Mouse (Mus musculus): ENCODE data around the gene Bahd1. TPM values are rescaled to one million over a fixed set of nuclear protein-coding genes. Genes with fewer than 3 reads are reported as not detected.

The Bahd1 gene
- 3.8 and 4.3 TPM in 2 replicates for polyA plus RNA-seq (2012; ENCODE audit: insufficient read depth, insufficient read length, missing spikeins)

- no peak within 1 kb of the TSS for H3K27ac ChIP-seq (replicated peaks; ENCODE audit: low read depth, low read length)
- peak within 1 kb of the TSS; percentile 50 for H3K4me3 ChIP-seq (ENCODE audit: insufficient read depth, low read depth, low read length)
- peaks cover 2% of the 10 kb centered on the region for H3K4me1 ChIP-seq (ENCODE audit: control insufficient read depth, insufficient read depth, insufficient read length, low read length)
Measured at GRCm38 (mm10) chr2:118899981-118900825, at the start of gene Bahd1. Gene Bahd1 (plus strand): TSS chr2:118900377.

- no peaks in the 10 kb centered on the region for H3K4me1 ChIP-seq (ENCODE audit: control insufficient read depth, insufficient read depth, insufficient read length, low read length)
- no peak overlapping the region for H3K4me3 ChIP-seq (ENCODE audit: insufficient read depth, low read depth, low read length)
- H3K27ac ChIP-seq (replicated peaks; ENCODE audit: low read depth, low read length): no peak overlapping the region
Measured at GRCm38 (mm10) chr2:118851756-118852155, 48.4 kb upstream of the Bahd1 start.

GRCm38 (mm10) chr2:118861454-118862339 lies 38.5 kb upstream of the Bahd1 start, which contains the start of gene Ivd:
Gene Ivd (plus strand): TSS chr2:118861954.
- Histone ChIP-seq H3K4me1 (ENCODE audit: control insufficient read depth, insufficient read depth, insufficient read length, low read length) (no peaks in the 10 kb centered on the region), H3K4me3 (ENCODE audit: insufficient read depth, low read depth, low read length) (peak within 1 kb of the TSS; percentile 89), H3K27ac (replicated peaks; ENCODE audit: low read depth, low read length) (peak within 1 kb of the TSS; percentile 40; the same call in 1 of the 2 replicates)

GRCm38 (mm10) chr2:118862340-118862675 lies 37.9 kb upstream of the Bahd1 start:
- Histone ChIP-seq H3K4me1 (ENCODE audit: control insufficient read depth, insufficient read depth, insufficient read length, low read length) (no peaks in the 10 kb centered on the region), H3K4me3 (ENCODE audit: insufficient read depth, low read depth, low read length) (peak overlapping the region; percentile 89), H3K27ac (replicated peaks; ENCODE audit: low read depth, low read length) (no peak overlapping the region)

DNA sequence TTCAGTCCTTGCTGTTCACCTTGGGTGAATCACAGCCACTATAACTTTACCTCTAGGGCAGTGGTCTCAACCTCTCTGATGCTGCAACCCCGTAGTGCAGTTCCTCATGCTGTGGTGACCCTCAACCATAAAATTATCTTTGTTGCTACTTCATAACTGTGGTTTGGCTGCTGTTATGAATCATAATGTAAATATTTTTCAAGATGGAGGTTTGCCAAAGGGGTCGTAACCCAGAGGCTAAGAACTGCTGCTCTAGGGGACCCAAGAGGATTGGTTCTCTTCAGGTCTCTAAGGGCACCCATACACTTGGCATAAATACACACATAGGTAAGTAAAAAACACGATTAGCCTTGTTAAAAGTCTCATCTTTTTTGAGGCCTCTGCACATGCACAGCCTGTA lies 29.6 kb upstream of the Bahd1 start:
- H3K4me1 ChIP-seq (ENCODE audit: control insufficient read depth, insufficient read depth, insufficient read length, low read length): no peaks in the 10 kb centered on the region
- H3K27ac ChIP-seq (replicated peaks; ENCODE audit: low read depth, low read length): no peak overlapping the region
- no peak overlapping the region for H3K4me3 ChIP-seq (ENCODE audit: insufficient read depth, low read depth, low read length)

DNA sequence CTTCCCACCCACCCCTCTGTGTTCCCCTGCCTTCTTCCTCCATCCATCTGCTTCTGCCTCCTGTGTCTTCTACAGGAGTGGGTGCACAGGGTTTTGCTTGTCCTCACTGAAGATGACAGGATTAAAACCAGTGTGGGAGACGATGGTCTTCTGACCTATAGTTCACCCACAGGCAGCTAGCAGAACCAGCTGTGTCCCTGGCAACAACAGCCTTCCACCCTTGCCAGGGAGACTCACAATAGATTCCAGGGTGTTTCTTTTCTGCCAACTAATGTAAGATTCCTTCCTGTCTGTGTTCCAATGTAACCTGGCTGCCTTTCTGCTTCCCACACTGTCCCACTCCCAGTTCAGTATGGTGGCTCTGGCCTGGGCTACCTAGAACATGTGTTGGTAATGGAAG lies 29.1 kb upstream of the Bahd1 start:
- Histone ChIP-seq H3K27ac (replicated peaks; ENCODE audit: low read depth, low read length) (no peak overlapping the region), H3K4me1 (ENCODE audit: control insufficient read depth, insufficient read depth, insufficient read length, low read length) (no peaks in the 10 kb centered on the region), H3K4me3 (ENCODE audit: insufficient read depth, low read depth, low read length) (no peak overlapping the region)

DNA sequence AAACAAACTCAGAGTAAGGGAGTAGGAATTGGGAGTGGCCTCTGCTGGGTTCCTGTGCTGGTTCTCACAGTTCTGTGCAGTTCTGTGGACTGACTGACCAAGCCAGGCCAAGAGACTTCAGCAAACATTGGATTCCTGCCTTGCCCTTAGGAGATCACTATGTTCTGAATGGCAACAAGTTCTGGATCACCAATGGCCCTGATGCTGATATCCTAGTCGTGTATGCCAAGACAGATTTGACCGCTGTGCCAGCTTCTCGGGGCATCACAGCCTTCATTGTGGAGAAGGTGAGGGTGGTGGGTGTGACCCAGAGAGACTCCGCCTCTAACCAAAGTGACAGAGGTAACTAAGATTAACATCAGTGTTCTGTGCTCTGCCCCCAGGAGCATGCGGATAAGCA lies 27.2 kb upstream of the Bahd1 start:
- Histone ChIP-seq H3K27ac (replicated peaks; ENCODE audit: low read depth, low read length) (no peak overlapping the region), H3K4me3 (ENCODE audit: insufficient read depth, low read depth, low read length) (no peak overlapping the region), H3K4me1 (ENCODE audit: control insufficient read depth, insufficient read depth, insufficient read length, low read length) (no peaks in the 10 kb centered on the region)

GRCm38 (mm10) chr2:118873890-118874430 lies 26.2 kb upstream of the Bahd1 start:
- H3K4me3 ChIP-seq (ENCODE audit: insufficient read depth, low read depth, low read length): no peak overlapping the region
- no peak overlapping the region for H3K27ac ChIP-seq (replicated peaks; ENCODE audit: low read depth, low read length)
- no peaks in the 10 kb centered on the region for H3K4me1 ChIP-seq (ENCODE audit: control insufficient read depth, insufficient read depth, insufficient read length, low read length)

DNA sequence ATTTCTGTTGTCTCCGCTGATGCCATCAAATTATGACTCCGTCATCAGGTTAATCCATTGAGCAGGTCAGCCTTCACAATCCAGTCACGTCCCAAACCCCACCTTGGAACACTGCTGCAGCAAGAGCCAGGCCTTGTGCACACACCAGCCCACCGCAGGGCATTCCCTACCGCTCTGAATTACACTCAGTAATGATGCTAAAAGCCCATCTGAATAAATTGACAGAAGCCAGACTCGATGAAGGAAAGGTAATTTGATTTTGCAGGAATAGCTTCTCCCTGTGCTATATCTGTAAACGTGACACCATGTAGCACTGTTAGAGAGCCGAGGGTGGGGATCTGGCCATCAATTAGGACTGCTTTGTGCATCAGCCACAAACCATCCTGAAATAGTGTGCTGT lies 24.9 kb upstream of the Bahd1 start:
- Histone ChIP-seq H3K4me1 (ENCODE audit: control insufficient read depth, insufficient read depth, insufficient read length, low read length) (no peaks in the 10 kb centered on the region), H3K4me3 (ENCODE audit: insufficient read depth, low read depth, low read length) (no peak overlapping the region)

GRCm38 (mm10) chr2:118876453-118876852 lies 23.7 kb upstream of the Bahd1 start:
- no peak overlapping the region for H3K27ac ChIP-seq (replicated peaks; ENCODE audit: low read depth, low read length)
- H3K4me1 ChIP-seq (ENCODE audit: control insufficient read depth, insufficient read depth, insufficient read length, low read length): no peaks in the 10 kb centered on the region
- H3K4me3 ChIP-seq (ENCODE audit: insufficient read depth, low read depth, low read length): no peak overlapping the region

More for the DNA sequence above, 24.9 kb upstream of the Bahd1 start:
- H3K27ac ChIP-seq (replicated peaks; ENCODE audit: low read depth, low read length): no peak overlapping the region

DNA sequence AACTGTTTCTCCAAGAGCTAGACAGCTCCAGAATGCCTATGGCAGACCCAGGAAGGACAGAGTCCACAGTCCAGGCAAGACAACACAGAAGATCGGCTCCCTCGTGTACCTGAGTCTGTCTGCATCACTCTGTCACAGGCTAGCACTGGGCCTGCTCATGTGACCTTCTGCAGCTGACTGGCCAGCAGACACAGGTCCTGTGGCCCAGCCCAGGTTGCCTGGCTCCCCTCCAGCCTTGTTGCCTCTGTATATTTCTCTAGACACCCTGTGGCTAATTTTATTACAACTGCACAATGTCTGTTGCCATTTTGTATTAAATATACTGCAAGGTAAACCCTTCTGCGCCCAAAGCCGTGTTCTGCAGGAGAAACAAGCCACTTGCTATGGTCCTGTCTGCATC lies 19.2 kb upstream of the Bahd1 start:
- Histone ChIP-seq H3K4me3 (ENCODE audit: insufficient read depth, low read depth, low read length) (no peak overlapping the region), H3K4me1 (ENCODE audit: control insufficient read depth, insufficient read depth, insufficient read length, low read length) (no peaks in the 10 kb centered on the region), H3K27ac (replicated peaks; ENCODE audit: low read depth, low read length) (0 out of 2 replicates have a peak overlapping the region, but pooled peaks have one; percentile 32)

DNA sequence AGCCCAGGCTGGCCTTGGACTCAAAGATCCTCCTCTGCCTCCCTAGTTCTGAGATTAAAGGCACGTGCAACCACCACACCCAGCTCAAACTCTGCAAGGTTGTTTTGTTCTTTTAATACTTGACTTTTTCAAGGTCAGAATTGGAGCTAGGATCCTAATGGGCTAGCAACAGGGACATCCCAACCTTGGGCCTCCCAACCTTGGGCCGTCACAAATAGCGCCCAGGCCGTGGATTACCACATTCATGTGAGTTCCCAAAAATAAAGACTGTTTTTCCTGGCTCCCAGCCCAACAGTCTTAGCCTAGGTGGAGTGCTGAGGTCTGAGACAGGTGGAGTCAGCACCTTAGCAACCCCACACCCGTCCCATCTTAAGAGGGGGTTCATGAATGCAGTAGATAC lies 18.2 kb upstream of the Bahd1 start:
- Histone ChIP-seq H3K4me3 (ENCODE audit: insufficient read depth, low read depth, low read length) (no peak overlapping the region), H3K4me1 (ENCODE audit: control insufficient read depth, insufficient read depth, insufficient read length, low read length) (no peaks in the 10 kb centered on the region), H3K27ac (replicated peaks; ENCODE audit: low read depth, low read length) (no peak overlapping the region)

DNA sequence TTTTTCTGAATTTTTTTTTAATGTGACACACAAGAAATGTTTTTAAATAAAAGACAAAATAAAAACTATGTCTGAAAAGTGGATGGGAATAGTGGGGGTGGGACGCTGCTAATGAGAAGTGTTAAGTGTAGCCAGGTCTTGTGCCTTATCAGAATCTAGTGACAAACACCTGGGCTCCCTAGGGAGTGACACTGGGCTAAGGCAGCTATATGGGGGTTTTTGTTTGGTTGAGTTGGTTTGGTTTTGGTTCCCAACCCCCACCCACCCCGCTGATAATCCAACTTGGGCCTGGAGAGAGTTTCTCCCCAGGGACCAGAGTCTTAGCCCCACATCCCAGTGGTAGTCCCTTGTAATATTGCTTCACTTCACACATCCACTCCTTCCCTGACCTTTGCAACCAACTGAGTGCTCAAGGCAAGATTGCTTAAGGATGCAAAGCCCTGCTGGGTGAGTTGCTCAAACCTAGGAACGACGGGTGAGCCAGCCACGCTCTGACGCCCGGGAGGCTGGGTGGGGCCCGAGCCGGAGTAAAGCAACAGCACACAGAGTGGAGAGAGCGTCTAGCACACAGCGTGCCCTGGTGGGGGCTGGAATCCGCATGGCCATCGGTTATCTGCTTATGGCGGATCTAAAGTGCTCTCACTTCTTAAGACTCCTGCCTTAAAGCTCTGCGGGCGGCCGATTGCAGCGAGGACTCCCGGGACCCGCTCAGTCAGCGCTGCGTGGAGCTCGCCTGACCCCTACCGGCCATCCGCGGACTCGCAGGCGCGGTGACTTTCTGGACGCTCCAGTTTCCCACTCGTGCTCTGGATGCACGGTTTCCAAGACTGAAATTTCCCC lies 17.1 kb upstream of the Bahd1 start:
- Histone ChIP-seq H3K27ac (replicated peaks; ENCODE audit: low read depth, low read length) (no peak overlapping the region; the same call in 1 of the 2 replicates), H3K4me3 (ENCODE audit: insufficient read depth, low read depth, low read length) (peak overlapping the region; percentile 41), H3K4me1 (ENCODE audit: control insufficient read depth, insufficient read depth, insufficient read length, low read length) (peaks cover under 1% of the 10 kb centered on the region; the same call in 1 of the 2 replicates)

- Histone ChIP-seq H3K4me3 (ENCODE audit: insufficient read depth, low read depth, low read length) (no peak overlapping the region), H3K27ac (replicated peaks; ENCODE audit: low read depth, low read length) (no peak overlapping the region), H3K4me1 (ENCODE audit: control insufficient read depth, insufficient read depth, insufficient read length, low read length) (peaks cover 3% of the 10 kb centered on the region; the same call in 1 of the 2 replicates)
Measured at GRCm38 (mm10) chr2:118887440-118887839, 12.7 kb upstream of the Bahd1 start.

Measured in brown adipose tissue, adult 24 weeks (tissue).